Mouse (Mus musculus) megakaryocyte progenitor cell, adult 5-6 weeks (primary cell): Measurements from ENCODE around the gene Dcaf6. TPM values are rescaled to one million over a fixed set of nuclear protein-coding genes. Genes with fewer than 3 reads are reported as not detected.

ENCODE experiments used
- ATAC-seq: replicated peaks from 2 replicates; pipeline ENCODE4 v1.8.0; 2016; ENCODE audit warnings: mild to moderate bottlenecking, moderate TSS enrichment, inconsistent platforms; ENCODE audit not compliant: poor library complexity
- total RNA-seq, 2 experiments: library from RNA; stranded (forward) in 1 of 2; stranded (reverse) in 1 of 2; fragments of 157-497, 149-512 nt in 1 of 2; fragments of 200-1000 nt in 1 of 2; gene quantifications; 2 replicates each; pipeline versions ENCODE4 v1.2.3 to v1.2.4; 2015 to 2017

Gene Dcaf6
- total RNA-seq (2015) (8.5 and 12.9 TPM in 2 replicates), total RNA-seq (2017) (8.9 and 11.1 TPM in 2 replicates)

DNA sequence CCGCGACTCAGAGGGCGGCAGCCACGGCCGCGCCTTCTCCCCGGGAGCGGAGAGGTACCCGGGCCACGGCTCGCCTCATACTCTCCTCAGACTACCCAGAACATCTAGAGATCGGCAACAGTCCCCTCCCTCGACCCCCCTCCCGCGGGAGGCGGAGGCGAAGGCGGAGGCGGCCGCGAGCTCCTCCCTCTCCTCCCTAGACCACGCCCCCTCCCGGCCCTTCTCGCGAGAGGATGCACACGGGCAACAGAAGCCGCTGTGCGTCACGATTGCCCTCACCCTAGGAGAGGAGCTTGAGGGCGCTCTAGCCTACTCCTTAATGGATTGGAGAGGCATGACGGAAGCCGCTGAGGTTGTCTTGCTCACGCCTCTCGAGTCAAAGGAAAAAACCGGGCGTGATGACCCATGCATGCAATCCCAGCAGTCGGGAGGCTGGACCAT, at the start of gene Dcaf6, which contains the start of gene Mpc2:
Dcaf6 (minus strand) TSS at position 116 of the 441 bp plus-strand sequence.
Mpc2 (plus strand) TSS at position 278 of the 441 bp plus-strand sequence.
- ATAC-seq = peak; percentile 79

DNA sequence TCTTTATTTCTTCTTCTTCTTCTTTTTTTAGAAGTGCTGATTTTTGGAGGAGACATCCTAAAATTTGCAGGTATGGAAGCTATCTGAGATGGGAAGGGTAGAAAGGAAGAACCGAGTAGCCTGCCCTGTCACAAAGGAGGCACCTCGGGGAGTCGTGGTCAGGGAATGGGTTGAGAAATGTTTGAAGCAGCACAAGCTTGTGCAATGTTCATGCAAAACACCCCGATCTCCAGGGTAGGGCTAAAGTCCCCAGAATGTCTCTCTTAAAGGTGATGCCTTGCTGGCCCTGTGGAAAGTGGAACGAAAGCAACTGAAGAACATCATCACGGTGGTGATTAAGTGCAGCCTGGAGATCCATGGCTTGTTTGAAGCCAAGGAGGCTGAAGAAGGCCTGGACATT, 46.0 kb upstream of the Dcaf6 start:
- ATAC-seq = peak; percentile 60

- ATAC-seq = peak; percentile 80
Measured at GRCm38 (mm10) chr1:165503307-165504024, 43.2 kb upstream of the Dcaf6 start.

DNA sequence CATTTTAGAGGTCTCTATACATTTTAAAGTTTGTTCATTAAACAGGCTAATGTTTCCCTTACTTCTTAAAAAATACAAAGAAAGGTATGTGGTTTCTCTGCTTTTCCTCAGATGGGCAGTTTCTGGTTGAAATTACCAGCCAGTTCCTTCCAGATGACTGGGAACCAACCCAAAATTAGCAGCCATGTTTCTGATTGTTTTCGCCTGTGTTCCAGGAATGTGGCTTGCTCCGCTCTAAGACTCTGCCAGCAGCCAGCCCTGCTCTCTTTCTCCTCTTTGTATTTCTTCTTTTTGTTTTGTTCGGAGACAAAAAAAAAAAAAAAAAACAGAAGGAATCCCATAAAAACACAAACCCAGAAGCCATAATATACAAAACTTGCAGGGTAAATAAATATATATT, 38.6 kb upstream of the Dcaf6 start:
- ATAC-seq = no peak

DNA sequence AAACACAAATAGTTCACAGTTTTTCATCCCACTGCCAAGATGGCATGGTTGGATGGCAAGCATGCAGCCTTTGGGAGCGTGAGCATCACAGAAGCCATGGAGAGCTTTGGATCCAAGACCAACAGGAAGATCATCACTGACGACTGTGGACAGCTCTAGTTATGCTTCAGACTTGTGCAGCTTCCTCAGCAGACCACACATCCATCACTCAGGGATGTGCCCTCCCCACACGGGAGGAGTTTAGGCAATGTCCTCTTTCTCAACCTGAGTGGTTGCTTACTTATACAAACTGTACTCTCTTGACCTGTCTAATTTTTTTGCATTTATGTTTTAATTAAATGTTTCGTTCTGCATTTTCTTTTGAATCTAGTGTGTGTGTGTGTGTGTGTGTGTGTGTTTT, 28.9 kb upstream of the Dcaf6 start:
- peak; percentile 86 for ATAC-seq

DNA sequence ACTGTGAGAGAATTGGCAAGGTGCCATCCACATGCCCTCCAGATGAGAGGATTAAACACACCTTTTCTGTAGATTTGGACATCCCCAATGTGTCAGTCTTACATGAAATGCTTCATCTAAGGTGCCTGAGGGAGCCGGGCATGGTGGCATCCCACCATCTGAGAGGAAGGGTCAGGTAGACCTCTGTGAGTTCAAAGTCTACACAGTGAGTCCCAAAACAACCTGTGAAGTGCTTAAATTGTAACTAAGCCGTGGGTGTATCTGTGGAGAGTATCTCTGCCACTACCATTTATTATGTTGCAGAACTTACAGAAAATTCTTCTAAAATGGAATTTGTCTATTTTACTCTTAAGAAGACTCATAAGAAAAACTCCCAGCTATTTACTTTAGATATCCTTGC, 25.8 kb upstream of the Dcaf6 start:
- ATAC-seq = no peak

DNA sequence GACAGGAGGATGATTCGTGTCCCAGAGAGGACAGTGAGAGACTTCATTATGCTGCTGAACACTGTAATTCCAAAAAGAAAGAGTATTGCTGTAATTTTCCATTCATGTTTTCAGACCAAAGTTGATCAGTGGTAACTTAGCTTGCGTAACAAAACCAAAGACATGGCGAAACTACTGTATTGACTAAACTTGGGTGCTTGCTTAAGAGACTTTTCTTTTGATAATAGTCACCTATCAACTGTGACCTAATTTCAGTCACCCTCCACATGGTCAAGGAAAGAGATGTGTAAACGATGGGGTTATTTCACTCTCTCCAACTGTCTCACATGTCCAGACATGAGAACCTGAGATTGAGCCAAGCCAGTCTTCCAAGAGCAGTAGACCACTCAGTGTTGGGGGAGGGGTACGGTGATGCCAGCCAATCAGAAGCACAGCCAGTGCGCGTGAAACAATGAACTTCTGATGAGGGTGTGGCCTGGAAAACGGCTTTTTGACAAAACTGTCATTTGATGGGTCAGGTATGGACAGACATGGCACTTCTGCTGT, 24.5 kb upstream of the Dcaf6 start, which contains the start of gene Adcy10:
Adcy10 (plus strand) TSS at position 496 of the 546 bp plus-strand sequence.
- peak; percentile 85 for ATAC-seq

GRCm38 (mm10) chr1:165471490-165471889, 11.2 kb upstream of the Dcaf6 start:
- peak; percentile 89 for ATAC-seq

DNA sequence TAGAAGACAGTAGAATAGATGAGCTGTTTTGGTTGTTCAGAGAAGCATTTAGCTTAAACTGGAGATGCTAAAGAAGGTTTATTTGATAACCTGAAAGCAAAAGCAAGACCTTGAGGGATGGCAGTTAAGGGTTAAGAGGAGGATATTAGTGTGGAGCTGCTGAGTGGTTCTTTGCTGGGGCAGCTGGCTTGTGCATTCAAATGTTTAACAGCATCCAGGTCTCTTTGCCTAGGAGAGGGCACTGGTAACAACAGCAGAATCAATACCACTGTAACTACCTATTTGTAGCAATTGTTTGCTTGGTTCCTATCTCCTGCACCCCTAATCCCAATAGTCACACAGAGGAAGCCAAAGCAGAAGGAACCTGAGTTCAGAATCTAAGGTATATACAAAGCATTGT, 9.4 kb upstream of the Dcaf6 start:
- no peak for ATAC-seq

DNA sequence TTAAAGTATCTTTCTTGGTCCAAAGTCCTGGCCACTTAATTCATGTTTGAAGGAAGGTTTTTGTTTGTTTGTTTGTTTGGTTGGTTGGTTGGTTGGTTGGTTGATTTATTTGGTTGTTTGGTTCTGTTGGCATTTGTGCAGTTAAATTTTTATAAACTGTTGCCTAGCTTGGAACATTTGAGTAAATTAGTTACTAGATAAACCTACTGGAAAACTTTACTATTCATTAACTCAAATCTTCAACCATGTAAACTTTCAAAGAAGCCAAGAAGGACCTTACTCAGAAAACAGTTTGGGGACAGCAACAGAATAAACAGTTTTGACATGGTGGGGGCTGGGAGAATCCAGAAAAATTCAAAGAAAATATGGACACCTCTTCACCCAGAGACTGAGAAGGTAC, 8.7 kb upstream of the Dcaf6 start:
- no peak for ATAC-seq

DNA sequence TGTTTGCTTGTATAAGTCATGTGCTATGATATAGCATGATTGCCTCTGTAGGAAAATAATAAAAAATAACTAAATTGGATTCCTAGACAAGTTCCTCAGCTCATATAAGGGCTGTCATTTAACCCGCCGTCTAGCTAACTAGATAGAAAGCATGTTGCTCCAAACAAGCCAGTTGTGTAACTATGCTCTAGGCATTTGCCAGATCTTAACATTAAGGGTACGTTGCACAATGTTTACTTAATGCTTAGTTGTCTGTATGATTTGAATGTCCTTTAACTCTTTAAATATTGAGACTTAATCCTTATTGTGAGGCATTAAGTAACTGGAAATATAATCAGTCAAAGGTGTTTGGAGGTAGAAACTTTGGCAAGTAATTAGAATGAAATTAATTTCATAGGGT, 4.3 kb upstream of the Dcaf6 start:
- ATAC-seq = no peak

DNA sequence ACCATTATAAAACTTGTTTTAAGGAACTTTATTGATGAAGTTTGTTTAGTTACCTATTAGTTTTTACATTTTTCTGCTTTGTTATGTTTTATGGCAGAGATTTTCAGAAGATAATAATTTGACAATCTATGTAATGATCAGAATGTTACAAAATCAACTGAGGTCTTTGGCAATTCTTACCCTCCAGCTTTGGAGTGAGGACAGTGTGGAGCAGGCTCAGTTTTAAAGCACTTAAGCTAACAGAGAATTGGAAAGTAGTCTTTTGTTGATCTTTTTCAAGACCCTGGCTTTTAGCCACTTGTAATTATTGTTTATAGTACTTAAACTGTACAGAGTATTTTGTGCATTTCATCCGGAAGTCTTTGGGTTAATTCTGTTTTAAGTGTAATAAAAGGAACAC, 2.6 kb upstream of the Dcaf6 start:
- ATAC-seq = no peak

DNA sequence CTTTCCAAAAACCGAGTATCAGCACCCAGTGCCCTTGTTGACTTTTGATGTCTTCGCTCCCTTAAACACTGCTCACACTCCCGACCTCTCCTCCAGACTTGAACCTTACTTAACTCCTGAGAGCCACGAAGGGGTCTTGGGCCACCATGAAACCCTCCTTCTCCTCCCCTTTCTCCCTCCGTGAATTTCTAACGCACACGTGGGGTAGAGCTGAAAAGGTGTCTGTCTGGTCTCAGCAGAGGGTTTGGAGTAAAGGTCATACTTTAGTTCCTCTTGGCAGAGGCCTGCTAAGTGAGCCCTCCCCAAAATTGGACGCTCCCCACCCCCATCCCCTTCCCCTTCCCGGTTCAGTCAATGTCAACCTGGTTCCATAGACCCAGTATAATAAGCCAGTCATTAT, 1.4 kb upstream of the Dcaf6 start:
- no peak for ATAC-seq

GRCm38 (mm10) chr1:165460801-165461377, 614 bp upstream of the Dcaf6 start:
- peak; percentile 78 for ATAC-seq

- ATAC-seq = 0 out of 2 replicates have a peak, but pooled peaks have one; percentile 4
Measured at GRCm38 (mm10) chr1:165459503-165460181, 633 bp downstream of the Dcaf6 start.

DNA sequence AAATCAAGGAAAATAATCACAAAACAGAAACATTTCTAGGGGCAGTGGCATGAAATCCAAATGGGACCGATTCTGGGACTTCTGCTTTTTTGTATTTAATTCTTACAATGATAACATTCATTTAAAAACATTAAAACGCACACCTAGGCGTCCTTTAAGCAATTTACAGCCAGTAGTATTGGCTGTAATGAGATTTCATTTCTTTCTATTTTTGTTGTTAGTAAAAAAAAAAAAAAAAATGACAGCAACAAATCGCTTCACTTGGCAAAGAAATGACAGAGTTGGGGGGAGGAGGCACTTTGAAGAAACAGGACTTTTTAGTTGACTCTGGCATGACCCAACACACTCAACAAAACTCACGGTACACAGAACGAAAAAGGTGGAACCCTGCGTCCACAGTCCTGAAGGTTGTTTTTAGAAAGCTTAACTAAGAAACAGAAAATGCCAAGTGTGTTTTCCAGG, 1.2 kb downstream of the Dcaf6 start:
- no peak for ATAC-seq

- no peak for ATAC-seq
Measured at GRCm38 (mm10) chr1:165441719-165442118, 18.6 kb downstream of the Dcaf6 start.

DNA sequence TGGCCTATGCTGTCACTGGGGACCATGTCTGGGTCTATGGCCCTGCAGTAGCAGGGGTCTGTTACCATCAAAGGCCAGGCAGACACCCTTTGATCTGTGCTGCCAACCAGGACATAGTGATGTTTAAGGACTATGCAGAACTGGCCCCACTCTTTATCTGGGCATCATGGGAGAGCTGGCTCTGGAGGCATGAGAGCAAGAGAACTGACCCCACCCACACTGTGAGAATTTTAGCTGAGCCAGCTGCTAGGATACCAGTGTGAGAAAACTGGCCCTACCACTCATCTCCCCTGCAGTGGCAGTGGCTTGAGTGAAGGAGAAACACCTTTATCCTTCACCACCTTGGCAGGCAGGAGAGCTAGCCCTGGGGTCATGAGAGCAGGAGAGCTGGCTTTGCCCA, 19.1 kb downstream of the Dcaf6 start:
- no peak for ATAC-seq

- no peak for ATAC-seq
Measured at GRCm38 (mm10) chr1:165440788-165441187, 19.5 kb downstream of the Dcaf6 start.

DNA sequence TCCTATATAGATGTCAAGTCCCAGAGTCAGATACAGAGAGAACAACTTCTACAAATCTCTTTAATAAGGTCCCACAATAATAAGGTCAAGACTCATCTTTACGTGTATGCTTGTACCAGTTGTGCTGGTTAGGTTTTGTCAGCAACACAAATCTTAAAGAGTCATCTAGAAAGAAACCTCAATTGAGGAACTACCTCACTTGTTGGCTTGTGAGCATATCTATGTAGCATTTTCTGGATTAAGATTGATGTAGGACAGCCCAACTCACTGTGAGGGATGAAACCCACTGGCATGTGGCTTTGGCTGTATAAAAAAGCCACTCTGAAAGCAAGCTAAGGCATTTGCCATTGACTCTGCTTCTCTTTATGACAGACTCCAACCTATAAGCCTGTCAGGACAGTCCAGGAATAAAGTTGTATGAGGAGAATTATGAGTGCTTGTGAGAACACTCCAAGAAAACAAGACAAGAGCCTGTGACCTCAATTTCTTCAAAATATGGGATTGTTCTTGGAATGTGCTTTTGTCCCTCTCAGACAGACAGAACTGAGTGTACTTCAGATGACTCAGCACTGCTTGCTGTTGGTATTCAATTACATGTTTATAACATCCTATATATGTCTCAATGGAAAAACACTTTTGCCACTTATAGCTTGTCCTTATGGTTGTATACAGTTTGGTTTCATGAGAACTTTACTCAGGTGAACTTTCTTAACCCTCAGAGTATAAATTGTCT, 21.8 kb downstream of the Dcaf6 start:
- 0 out of 2 replicates have a peak, but pooled peaks have one; percentile 26 for ATAC-seq

DNA sequence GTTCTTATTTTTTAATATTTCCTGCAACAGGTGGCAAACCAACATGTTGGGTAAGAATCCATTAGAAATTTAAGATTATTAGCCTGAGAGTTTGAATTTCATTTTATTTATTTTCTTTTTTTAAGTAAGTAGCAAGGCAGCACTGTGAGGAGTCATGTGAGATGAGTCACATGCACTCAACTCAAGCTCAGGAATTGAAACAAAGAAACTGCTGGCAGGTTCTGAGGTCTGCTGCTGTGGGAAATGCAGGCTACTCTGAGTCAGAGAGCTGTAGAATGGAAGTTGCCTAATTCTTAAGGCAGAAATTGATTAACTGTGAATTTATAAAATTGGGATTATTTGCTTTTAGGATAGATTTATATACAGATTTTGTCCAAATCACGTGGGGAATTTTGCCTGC, 27.4 kb downstream of the Dcaf6 start:
- no peak for ATAC-seq
